Mouse (Mus musculus): ENCODE measurements around the gene Kirrel3. TPM values are rescaled to one million over a fixed set of nuclear protein-coding genes. Genes with fewer than 3 reads are reported as not detected.

The Kirrel3 gene
- polyA plus RNA-seq, 1 experiment, result not detected

DNA sequence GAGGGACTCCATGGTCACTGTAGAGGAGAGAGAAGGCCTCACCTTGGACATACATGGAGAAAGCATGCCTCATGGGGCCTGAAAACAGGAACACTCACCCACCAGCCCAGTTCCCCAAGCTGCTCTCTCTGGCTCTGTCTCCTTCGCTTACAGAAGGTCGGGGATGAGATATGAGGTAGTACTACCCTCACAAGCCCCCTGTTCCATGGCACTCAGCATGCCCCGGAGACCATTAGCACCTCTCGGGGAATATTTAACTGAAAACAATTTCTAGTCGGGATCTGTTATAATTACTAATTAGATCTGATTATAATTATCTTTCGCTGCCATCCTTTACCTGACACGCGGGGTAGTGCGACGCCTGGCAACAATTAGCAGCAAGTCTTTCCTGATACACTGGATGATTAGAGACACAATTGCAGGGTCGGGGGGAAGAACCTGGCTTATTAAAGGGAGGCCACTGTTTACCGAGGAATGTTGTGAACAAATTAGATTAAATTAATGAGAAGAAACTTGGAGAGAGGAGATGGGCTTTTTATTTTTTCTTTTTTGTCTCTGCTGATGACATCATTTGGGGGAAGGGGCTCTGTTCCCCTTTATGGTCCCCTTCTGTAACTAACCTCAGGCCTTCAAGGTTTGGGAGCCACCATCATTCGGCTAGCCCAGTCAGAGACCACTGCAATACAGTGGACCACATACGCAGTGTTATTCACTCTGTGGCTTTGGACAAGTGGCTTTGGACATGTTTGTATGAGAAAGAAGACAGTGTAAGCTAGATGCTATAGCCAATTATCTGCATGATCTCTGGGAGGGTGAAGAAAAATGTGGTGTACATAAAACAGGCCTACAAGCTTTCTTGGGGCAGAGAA lies 478.7 kb downstream of the Kirrel3 start:
- TF ChIP-seq GATA1 (IDR thresholded peaks at IDR 0.05; ENCODE audit: low read length) (no peak), TAL1 (IDR thresholded peaks at IDR 0.05; ENCODE audit: low read length) (no peak)
- Histone ChIP-seq H3K4me3 (replicated peaks) (no peak overlapping the region), H3K9me3 (ENCODE audit: control insufficient read depth, low read length) (no peaks in the 10 kb centered on the region), H3K27me3 (ENCODE audit: control insufficient read depth) (no peaks in the 10 kb centered on the region), H3K4me1 (ENCODE audit: control insufficient read depth) (no peaks in the 10 kb centered on the region; the same call in 1 of the 2 replicates), H3K36me3 (ENCODE audit: control insufficient read depth) (no peaks in the 10 kb centered on the region)

DNA sequence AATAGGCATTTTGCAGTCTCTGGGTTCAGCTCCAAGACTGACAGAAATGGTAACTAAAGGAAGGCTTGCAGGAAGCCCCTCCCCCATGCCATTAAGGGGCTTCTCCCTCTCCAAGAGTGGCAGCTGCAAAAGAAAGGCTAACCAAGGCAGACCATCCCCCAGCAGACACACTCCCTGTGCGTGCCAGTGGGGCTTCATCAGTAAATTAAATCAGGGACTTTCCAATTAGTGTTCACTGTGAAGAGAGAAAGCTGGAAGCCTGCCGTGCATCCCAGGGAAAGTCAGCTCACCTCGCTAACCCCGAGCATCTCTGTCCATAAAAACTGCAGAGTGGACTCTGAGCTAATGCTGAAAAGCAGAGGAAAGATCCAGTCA lies 479.3 kb downstream of the Kirrel3 start:
- Histone ChIP-seq H3K4me3 (replicated peaks) (no peak overlapping the region), H3K27me3 (ENCODE audit: control insufficient read depth) (no peaks in the 10 kb centered on the region), H3K4me1 (ENCODE audit: control insufficient read depth) (no peaks in the 10 kb centered on the region; the same call in 1 of the 2 replicates), H3K36me3 (ENCODE audit: control insufficient read depth) (no peaks in the 10 kb centered on the region), H3K9me3 (ENCODE audit: control insufficient read depth, low read length) (no peaks in the 10 kb centered on the region)
- no peak for TF ChIP-seq GATA1 (IDR thresholded peaks at IDR 0.05; ENCODE audit: low read length)
- no peak for TF ChIP-seq TAL1 (IDR thresholded peaks at IDR 0.05; ENCODE audit: low read length)

DNA sequence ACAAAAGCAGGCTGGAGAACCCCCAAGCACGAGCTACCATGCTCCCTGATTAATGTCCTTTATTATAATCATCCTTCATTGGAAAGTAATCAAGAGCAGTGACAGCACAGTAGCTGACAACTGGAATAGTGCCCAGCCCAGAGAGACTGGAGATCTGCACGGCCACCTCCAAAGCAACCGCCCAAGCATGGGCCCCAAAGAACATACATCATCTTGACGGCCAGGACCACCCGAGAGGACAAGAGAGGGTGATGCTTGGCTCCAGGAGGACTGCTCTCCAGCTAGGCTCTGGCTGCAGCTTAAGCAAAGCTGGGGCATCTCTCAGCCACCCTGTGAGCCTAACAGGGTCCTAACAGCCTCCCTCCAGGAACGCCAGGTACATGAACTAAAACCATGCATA lies 482.1 kb downstream of the Kirrel3 start:
- H3K27me3 ChIP-seq (ENCODE audit: control insufficient read depth), result no peaks in the 10 kb centered on the region
- TF ChIP-seq GATA1 (IDR thresholded peaks at IDR 0.05; ENCODE audit: low read length) (no peak), TAL1 (IDR thresholded peaks at IDR 0.05; ENCODE audit: low read length) (no peak)
- H3K4me3 ChIP-seq (replicated peaks), result no peak overlapping the region
- no peaks in the 10 kb centered on the region for H3K4me1 ChIP-seq (ENCODE audit: control insufficient read depth)
- no peaks in the 10 kb centered on the region for H3K36me3 ChIP-seq (ENCODE audit: control insufficient read depth)
- no peaks in the 10 kb centered on the region for H3K9me3 ChIP-seq (ENCODE audit: control insufficient read depth, low read length)

DNA sequence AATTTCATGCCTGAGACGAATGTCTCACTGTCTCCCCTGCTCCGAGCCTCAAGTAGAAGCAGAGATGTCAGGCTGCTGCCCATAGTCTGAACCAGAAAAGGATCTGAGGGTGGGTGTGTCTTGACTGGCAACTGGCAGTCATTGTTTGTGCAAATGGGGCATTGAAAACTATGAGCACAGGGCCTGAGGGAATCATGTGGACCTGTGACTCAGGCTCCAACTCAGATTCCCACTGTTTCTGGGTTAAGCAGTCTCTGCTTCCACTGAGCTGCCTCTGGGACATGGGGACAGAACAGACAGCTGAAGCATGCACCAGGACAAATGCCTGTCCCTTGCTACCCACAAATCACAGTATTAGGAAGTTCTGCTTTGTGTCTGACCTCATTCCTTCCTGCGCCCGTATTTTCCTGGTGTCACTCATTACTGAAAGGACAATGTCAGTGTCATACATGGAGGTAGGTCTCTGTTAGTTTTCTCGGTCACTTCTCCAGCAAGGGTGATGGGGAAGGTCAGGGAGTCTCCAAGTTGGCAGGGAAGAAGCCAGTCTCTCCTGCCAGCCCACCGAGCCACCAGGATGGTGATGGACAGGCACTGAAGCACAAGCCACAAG lies 484.3 kb downstream of the Kirrel3 start:
- Histone ChIP-seq H3K4me1 (ENCODE audit: control insufficient read depth) (no peaks in the 10 kb centered on the region), H3K36me3 (ENCODE audit: control insufficient read depth) (no peaks in the 10 kb centered on the region), H3K4me3 (replicated peaks) (no peak overlapping the region), H3K27me3 (ENCODE audit: control insufficient read depth) (no peaks in the 10 kb centered on the region), H3K9me3 (ENCODE audit: control insufficient read depth, low read length) (no peaks in the 10 kb centered on the region)
- TF ChIP-seq TAL1 (IDR thresholded peaks at IDR 0.05; ENCODE audit: low read length) (no peak), GATA1 (IDR thresholded peaks at IDR 0.05; ENCODE audit: low read length) (no peak)

DNA sequence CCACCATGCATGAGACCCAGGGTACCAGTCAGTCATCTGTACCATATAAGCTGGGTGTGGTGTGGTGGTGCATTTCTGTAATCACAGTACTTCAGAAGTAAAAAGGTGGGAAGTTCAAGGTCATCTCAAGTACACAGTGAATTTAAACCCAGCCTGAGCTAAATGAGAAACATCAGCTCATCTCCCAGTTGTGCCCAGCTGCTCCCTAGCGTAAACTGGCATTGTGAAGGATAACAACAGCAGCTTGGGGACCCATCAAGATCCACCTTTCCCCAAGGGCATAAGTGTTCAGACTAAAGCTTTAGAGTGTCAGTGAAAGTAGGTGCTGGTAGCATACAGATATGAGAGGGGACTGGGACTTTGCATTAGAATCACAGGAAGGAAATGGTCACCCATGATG lies 488.6 kb downstream of the Kirrel3 start:
- Histone ChIP-seq H3K9me3 (ENCODE audit: control insufficient read depth, low read length) (no peaks in the 10 kb centered on the region), H3K36me3 (ENCODE audit: control insufficient read depth) (no peaks in the 10 kb centered on the region), H3K4me1 (ENCODE audit: control insufficient read depth) (no peaks in the 10 kb centered on the region), H3K27me3 (ENCODE audit: control insufficient read depth) (peaks cover 2% of the 10 kb centered on the region; the same call in 1 of the 2 replicates), H3K4me3 (replicated peaks) (no peak overlapping the region)
- TF ChIP-seq GATA1 (IDR thresholded peaks at IDR 0.05; ENCODE audit: low read length), result no peak
- no peak for TF ChIP-seq TAL1 (IDR thresholded peaks at IDR 0.05; ENCODE audit: low read length)

DNA sequence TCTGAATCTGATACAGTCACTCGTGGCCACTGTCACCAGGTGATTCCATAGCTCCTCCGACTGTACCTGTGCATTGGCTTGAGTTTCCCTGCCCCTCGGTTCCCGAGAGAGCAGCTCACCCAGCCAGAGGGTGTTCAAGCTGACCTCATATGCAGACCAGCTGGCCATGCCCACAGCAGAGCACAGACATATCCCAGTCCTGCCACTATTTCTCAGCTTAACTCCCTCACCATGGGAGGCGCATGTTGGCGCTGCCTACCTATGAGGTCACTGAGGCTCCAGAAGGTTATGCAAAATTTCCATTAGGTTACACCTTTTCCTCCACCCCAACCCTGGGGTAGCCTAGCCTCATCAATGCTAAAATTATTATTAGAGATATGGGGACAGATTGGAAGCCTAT lies 489.6 kb downstream of the Kirrel3 start:
- Histone ChIP-seq H3K4me3 (replicated peaks) (no peak overlapping the region), H3K4me1 (ENCODE audit: control insufficient read depth) (no peaks in the 10 kb centered on the region), H3K27me3 (ENCODE audit: control insufficient read depth) (peaks cover 2% of the 10 kb centered on the region; the same call in 1 of the 2 replicates), H3K9me3 (ENCODE audit: control insufficient read depth, low read length) (no peaks in the 10 kb centered on the region), H3K36me3 (ENCODE audit: control insufficient read depth) (no peaks in the 10 kb centered on the region)
- no peak for TF ChIP-seq TAL1 (IDR thresholded peaks at IDR 0.05; ENCODE audit: low read length)
- TF ChIP-seq GATA1 (IDR thresholded peaks at IDR 0.05; ENCODE audit: low read length), result no peak

DNA sequence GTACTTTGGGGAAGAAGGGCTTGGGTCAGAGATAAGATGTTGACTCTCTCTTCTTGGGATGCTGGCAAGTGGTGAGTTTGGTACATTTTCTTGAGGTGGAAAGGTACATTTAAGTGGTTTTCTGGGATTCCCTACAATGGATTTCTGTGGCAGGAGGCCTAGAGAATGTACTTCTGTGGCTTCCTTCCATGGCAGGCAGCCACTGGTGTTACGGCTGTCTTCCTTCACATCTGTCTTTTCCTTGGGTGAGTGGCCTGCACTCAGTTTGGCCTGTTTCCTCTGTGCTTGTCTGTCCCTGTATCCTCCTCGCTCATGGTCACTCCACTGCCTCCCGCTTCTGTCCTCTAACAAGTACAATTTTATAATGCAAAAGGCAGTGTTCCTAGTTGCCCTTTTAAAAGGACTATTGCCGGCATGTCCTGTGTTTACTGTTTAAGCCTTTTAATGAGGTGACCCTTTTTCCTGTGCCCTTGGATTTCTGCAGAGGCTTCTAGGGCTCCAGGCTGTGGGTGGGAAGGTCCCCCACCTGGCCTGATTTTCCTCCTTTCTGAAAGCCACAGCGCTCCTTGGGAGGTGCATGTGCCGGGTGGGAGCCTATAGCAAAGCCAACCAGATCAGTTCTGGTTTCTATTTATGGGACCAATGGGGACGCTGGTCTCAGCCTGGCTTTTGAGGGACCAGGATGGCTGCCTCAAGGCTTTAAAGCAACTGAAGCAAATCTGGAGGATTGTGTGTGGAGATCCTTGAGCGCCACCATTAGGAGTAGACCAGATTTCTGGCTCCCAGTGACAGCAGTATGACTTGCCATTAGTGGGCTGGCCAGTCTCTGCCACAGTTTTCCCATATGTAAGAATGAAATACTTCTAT lies 491.1 kb downstream of the Kirrel3 start:
- peaks cover 2% of the 10 kb centered on the region; the same call in 1 of the 2 replicates for H3K27me3 ChIP-seq (ENCODE audit: control insufficient read depth)
- no peak overlapping the region for H3K4me3 ChIP-seq (replicated peaks)

DNA sequence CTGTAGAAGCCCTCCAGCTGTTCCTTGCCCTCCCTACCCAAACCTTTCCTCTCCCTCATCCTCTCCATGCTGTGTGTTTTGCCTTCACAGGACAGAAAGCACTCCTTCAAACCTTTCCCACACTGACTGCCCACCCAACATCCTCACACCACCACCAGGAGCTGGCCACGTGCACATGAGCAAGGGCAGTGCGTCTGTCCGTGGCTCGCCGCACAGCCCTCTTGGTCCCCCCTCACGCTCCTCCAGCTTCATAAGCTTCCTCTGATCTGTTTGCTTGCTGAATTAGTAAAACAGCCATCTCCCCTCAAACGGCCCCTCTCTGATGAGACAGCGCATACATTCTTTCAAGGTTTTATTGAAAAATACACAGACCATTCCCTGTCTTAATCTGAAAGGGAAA lies 492.0 kb downstream of the Kirrel3 start:
- H3K27me3 ChIP-seq (ENCODE audit: control insufficient read depth), result peaks cover 2% of the 10 kb centered on the region; the same call in 1 of the 2 replicates
- H3K9me3 ChIP-seq (ENCODE audit: control insufficient read depth, low read length), result no peaks in the 10 kb centered on the region
- no peaks in the 10 kb centered on the region for H3K36me3 ChIP-seq (ENCODE audit: control insufficient read depth)
- no peak overlapping the region for H3K4me3 ChIP-seq (replicated peaks)
- TF ChIP-seq TAL1 (IDR thresholded peaks at IDR 0.05; ENCODE audit: low read length) (no peak), GATA1 (IDR thresholded peaks at IDR 0.05; ENCODE audit: low read length) (no peak)
- H3K4me1 ChIP-seq (ENCODE audit: control insufficient read depth), result no peaks in the 10 kb centered on the region

More for the DNA sequence above, 491.1 kb downstream of the Kirrel3 start:
- TF ChIP-seq TAL1 (IDR thresholded peaks at IDR 0.05; ENCODE audit: low read length), result no peak
- TF ChIP-seq GATA1 (IDR thresholded peaks at IDR 0.05; ENCODE audit: low read length), result no peak
- Histone ChIP-seq H3K36me3 (ENCODE audit: control insufficient read depth) (no peaks in the 10 kb centered on the region), H3K9me3 (ENCODE audit: control insufficient read depth, low read length) (no peaks in the 10 kb centered on the region), H3K4me1 (ENCODE audit: control insufficient read depth) (no peaks in the 10 kb centered on the region)
